Mouse (Mus musculus): ENCODE measurements around the gene Adora3.
A peak's percentile ranks its signal among the peaks of the same experiment; 100 is the strongest.

Adora3 gene

DNA sequence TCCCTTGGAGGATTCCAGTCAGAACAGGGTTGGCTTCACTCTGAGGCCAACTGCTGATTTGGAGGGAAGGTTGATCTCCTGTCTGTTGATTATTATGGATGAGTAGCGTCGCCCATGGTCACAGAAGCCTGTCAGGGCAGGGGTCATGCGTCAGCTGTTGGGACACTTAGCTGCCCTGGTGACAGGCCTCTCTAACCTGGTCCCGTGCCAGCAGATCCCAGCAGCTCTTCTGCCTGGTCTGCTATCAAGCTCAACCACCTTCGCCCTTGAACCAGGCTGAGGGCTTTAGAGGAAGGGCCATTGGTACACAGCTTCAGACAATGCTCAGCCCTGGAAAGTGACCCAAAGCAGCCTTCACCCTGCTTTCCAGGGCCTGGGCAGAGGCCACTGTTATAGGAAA is 5.4 kb downstream of the Adora3 start:
- no peak for DNase-seq (ENCODE audit: low spot score)

- DNase-seq (ENCODE audit: low spot score), result no peak
These were observed 6.7 kb downstream of the Adora3 start for GRCm38 (mm10) chr3:105877252-105877803.

- no peak for DNase-seq (ENCODE audit: low spot score)
These were observed 7.3 kb downstream of the Adora3 start for GRCm38 (mm10) chr3:105877919-105878318.

DNA sequence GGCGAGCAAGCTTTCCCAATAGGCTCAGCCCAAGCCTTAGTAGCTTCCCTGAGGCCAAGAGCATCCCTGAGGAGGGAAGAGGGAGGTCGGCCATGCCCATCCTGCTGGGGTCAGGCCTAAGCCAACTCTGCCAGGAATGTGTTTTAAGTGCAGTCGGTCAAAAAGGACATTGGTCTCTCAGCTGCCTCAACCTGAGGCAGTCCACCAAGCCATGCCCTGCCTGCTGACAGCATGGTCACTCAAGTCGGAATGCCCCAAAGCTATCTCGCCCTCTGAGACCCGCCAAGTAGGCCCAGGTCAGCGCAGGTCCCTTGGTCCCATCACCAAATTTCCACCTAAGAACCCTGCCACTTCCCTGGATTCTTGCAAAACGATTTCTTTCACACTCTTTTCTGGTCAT is 8.1 kb downstream of the Adora3 start:
- DNase-seq (ENCODE audit: low spot score), result no peak

GRCm38 (mm10) chr3:105880419-105880818 is 9.8 kb downstream of the Adora3 start:
- no peak for DNase-seq (ENCODE audit: low spot score)

- DNase-seq (ENCODE audit: low spot score), result no peak
These were observed 11.4 kb downstream of the Adora3 start for GRCm38 (mm10) chr3:105882105-105882504.

GRCm38 (mm10) chr3:105883111-105883510 is 12.5 kb downstream of the Adora3 start:
- no peak for DNase-seq (ENCODE audit: low spot score)

DNA sequence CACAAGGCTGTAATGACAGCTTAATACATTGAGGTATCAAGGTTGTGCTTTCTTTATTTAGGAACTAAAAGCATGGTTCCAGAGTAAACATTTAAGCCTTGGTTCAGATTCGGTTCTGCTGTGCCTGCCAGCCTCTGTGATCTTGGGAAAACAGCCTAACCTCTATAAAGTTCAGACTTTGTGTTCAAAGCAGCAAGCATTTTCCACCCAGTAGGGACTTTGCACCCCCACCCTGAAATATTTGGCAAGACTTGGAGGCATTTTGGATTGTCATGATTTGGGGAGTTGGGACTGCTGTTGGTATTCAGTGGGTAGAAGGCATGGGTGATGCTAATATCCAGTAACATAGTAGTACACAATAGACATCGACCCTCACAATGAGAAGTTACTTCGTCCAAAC is 18.3 kb downstream of the Adora3 start:
- DNase-seq (ENCODE audit: low spot score), result no peak

DNA sequence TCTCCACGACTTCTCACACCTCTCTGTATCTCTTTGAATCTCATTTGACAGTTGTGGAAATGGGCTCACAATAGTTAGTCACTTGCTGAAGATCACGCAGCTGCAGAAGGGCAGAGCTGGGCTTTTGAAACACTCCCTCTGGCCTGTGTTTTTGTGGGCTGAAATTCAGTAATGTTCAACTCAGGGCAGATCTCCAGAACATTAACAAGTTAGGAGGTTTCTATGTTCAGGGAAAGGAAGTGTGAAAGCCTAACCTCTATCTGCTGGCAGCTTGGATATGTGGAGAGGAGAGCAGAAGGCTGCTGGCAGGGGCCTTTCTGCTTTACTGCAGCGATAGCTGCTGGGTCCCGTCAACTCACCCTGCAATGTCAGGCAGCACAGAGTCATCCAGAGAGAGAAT is 19.6 kb downstream of the Adora3 start:
- no peak for DNase-seq (ENCODE audit: low spot score)

GRCm38 (mm10) chr3:105891141-105891540 is 20.5 kb downstream of the Adora3 start:
- no peak for DNase-seq (ENCODE audit: low spot score)

GRCm38 (mm10) chr3:105891760-105892571 is 21.3 kb downstream of the Adora3 start:
- DNase-seq (ENCODE audit: low spot score), result peak; percentile 18

DNA sequence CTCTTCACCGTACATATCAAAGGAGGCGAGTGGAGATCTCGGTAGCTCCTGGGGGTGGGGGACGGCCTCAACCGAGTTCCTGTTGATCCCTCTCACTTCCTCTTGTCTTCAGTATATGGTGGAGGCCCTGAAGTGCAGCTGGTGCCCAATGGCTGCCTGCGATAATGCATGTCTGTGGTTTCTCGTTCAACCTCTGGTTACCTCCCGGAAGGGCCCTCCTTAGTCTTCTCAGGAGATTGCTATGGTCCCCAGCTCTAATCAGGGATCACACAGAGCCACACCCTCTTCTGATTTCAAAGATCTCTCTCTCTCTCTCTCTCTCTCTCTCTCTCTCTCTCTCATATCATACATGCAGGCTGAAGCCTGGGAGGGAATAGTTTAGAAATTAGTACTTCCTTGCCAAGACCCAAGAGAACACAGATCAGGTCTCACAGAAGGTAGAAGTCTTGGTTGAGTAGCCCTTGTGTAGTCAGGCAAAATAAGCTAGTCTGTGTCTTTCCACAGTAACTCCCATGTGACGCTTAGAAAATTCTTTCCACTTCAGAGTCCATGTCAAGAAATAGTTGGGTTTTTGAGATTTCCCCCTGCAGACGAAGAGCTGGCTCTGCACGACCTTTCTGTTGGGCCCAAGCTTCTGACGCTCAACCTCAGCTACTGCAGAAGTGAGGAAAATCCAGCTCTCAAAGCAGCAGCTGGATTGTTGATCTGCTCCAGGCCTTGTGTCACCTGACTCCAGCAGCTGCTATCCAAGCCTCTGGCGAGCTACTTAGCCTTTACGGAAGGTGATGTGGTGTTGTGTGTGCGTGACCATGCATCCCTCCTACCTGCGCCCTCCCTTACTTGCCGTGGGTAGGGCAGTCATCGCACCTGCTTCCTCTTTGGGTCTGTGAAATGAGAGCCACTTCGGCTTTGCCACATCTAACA is 22.2 kb downstream of the Adora3 start:
- no peak for DNase-seq (ENCODE audit: low spot score)

- DNase-seq (ENCODE audit: low spot score), result peak; percentile 20
These were observed 23.3 kb downstream of the Adora3 start for GRCm38 (mm10) chr3:105893941-105894391.

DNA sequence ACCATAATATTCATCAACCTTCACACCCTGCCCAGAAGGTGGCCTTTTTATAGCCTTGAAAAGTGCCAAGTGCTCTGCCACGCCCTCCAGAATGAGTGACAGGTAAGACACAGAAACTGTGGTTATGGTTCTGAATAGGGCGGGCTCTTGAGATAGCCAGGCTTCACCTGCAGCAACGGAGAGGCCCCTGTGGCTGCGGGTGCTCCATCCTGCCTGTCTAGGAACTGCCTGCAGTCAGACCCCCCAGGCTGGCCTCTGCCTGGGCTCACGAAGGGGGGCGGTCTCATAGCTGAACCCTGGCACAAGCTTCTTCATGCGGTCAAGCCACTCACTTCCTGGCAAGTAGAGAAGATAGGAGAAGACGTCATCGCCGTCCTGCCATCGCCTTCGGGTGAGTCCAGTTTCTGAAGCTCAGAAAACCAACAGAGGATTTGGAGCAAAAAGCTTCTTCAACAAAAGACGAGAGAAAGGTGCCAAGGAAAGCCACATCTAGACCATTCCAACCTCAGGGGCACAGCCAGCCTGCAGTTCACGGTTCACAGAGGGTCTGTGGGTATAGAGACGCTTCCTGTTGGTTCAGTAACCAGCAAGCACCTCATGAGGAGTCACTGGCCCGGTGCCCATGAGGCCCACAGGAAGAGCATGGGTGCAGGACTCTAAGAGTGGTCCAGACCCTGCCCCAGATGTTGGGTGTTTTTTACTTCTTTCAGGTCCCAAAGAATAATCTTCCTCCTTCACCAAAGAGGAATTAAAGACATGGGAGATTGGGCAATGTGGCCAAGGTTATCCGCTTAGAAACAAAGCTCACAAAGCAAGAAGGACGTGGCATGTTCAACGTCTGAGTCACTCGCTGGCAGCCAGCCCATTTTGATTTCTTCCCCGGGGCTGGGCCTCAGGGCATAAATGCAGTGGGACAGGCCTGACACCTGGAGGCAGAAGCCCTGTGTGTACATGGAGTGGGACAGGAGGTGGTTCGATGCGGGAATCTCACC is 24.2 kb downstream of the Adora3 start:
- DNase-seq (ENCODE audit: low spot score), result peak; percentile 88

DNA sequence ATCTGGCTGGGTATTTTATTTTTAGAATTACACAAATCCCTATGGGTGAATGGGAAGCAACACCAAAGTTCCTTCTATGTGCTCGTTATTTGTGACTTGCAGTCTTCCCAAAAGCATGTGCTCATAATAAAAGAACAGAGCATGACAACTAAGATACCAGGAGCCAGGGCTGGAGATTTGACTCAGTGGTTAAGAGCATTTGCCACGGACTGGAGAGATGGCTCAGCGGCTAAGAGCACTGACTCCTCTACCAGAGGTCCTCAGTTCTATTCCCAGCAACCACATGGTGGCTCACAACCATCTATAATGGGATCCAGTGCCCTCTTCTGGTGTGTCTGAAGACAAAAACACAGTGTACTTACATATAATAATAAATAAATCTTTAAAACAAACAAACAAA is 26.2 kb downstream of the Adora3 start:
- no peak for DNase-seq (ENCODE audit: low spot score)

GRCm38 (mm10) chr3:105898325-105898724 is 27.7 kb downstream of the Adora3 start:
- DNase-seq (ENCODE audit: low spot score), result no peak

DNA sequence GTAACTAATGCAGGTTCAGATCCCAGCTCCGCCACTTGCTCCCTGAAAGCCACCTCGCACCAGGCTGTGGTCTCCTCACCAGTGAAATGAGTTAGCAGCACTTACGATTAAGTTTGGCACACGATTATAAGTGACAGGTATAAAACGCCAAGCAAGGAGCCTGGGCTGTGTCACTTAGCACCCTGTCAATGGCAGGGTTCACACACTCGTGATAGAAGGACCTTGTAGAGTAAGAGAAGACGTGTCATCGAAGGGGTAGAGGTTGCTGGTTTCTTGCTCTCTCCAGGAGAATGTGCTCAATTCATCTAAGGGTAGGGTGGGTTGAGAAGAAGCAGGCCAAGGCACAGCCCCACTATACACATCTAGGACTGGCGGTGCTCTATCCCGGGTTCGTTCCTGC is 28.2 kb downstream of the Adora3 start:
- no peak for DNase-seq (ENCODE audit: low spot score)

DNA sequence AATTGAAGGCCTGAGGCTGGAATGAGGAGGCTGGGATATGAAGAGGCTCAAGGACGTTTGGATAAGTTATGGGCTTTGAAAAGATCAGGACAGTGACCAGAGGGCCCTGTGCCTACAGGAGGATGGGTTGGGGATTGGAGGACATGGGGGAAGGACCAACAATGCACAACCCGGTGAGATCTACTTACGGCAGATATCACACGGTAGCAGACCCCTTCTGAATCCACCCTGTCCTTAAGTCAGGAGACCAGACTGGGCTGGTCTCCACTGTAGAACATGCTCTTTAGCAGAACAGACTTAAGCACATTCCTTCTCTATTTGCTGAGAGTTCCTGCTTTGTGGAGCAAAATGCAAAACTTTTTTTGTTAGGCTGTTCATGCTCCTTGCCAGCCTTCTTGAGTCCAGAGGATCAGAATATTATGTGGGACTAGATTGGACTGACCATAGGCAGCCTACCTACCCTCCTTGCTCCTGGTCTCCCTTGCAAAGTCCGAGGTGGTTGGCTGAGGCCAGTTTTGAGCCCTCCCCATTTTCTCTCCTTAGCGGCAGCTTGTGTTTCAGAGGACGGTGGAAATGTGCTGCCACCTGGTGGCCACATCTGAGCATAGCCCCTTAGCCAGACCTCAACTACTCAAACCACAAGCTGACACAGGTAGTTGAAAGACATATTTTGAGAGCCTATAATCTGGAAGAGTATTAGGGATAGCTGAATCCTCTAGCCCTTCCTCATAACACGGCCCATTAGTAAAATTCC is 28.9 kb downstream of the Adora3 start:
- peak; percentile 49 for DNase-seq (ENCODE audit: low spot score)

GRCm38 (mm10) chr3:105900266-105900665 is 29.6 kb downstream of the Adora3 start:
- DNase-seq (ENCODE audit: low spot score), result no peak

DNA sequence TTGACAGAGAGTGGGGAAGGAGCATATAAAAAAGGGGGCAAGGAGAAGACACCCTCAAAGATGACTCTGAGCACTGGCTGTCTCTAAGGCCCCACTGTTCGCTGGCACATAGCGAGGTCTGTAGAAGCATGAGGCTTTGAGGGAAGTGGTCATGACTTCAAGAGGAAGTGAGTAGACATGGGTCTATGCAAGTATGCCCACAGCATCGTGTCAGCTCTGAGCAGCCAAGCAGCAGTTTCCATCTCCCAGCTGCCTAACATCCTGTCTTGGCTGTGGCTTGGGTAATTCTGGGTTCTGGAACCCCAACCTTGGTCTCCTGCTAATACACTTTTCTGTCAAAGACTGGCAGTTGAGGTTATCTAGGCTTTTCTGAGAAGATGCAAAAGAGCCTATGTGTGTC is 30.1 kb downstream of the Adora3 start:
- DNase-seq (ENCODE audit: low spot score), result no peak

DNA sequence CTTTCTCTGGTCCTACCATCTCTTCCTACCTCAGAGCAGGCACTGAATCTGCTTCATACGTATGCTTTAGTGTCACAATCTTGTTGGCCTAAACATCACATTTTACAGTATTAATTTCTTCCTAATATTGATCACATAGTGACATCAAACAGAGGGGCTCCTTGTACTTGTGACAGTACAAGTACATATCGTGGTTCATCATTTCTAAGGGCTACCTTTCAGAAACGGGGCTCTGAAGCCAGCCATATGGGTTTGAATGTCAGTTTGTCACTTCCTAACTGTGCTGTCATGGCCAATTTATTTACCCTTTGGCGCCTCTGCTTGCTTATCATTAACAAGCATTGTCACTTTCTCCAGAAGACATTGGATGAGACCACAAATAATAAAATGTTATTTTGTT is 30.8 kb downstream of the Adora3 start:
- no peak for DNase-seq (ENCODE audit: low spot score)
